Mouse (Mus musculus): ENCODE results near the gene Rsad2.
"Not testable (repeated sequence)": the region's sequence is repeated elsewhere in the genome, so short reads cannot be mapped to it uniquely, and the experiment has no call there.

Rsad2 gene

DNA sequence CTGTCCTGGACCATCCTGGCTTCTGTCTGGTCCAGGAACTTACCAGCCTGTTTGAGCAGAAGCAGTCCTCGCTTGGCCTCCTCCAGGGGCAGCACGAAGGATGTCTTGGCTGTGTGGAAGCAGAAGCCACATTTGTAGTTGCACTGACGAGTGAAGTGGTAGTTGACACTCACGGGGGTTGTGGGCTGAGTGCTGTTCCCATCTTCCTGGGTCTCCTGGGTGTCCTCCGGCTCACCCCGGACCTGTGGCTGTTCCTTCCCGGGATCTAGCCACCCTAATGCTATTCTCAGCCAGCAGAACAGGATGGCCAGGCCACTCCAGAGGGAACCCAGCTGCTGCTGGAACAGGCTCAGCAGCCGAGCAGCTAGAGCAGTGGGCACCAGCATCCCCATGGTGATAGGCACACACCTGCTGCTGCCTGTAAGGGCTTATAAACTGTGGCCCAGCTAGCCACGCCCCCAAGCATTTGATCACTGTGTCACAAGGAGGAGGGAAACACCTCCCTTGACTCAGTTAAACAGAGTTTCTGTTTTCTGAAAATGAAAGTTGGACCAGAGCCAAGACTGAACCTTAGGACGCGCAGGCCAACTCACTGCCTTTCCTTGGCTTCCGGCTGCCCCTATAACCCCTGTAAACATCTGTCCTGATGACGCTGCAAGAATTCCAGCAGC is at the start of gene Rsad2:
TSS of gene Rsad2 (minus strand) at position 425 of the 671 bp plus-strand sequence.
- peak; percentile 24 for DNase-seq (ENCODE audit: low spot score)

DNA sequence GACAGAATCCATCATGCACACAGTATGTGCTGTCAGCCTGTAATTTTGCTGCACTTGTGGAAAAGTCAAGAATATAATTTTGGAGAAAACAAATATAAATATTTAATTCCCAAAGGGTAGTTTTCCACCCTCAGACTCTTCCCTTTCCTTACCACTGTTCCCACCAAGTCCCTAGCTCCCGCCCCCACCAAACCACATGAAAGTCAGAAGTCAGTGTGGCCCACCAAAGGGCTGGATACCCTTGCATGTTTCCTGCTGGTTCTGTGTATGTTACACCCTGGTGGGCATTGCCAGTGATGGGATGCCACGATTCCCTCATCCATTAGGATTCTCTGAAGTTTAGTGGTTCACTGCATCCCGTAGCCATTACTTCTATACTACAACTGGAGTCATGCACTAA is 44.8 kb upstream of the Rsad2 start:
- no peak for DNase-seq (ENCODE audit: low spot score)

DNA sequence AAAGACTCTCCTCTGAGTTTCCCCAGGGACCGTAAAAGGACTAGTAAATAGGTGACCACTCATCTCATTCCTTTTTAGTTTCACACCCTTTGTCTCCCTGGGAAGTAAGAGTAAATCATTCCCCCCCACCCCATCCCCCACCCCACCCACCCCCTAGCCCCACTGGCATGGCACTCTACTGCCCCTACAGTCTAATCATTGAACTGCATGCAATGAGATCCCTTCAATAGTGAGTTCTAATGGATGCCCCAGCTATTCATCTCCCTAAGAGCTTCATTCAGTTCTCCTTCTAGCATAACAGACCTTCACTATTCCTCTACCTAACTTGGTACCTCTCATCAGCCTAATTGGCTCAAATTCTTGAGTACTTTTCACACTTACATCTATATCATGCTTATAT is 33.7 kb upstream of the Rsad2 start:
- DNase-seq (ENCODE audit: low spot score), result no peak

DNA sequence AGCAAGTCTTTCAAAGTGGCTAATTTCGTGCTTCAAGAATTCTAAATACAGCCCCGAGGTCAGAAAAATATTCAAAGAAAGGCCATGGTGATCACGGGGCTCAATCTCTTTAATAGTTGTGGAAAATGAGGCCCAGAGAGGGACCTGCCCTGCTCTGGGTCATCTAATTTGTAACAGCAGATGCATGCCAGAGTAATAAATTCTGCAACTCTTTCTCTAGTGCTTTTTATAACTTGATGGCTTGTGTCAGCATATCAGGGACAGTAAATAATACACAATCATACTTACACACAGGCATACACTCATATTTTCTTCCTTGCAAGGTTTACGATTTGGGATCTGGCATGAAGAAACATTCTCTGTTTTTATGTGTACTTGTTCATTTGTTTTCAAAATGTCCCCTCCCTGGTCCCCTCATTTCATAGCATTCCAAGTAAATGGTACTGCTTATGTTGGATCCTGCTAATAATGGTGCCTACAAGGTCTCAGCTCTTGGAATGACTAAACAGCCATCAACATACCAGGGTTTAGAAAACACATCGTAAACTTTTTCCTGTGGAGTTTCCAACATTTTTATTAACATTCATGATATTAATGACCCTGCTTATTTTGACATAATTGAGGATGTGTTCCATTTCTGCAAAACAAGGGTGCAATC is 32.5 kb upstream of the Rsad2 start:
- DNase-seq (ENCODE audit: low spot score), result no peak

DNA sequence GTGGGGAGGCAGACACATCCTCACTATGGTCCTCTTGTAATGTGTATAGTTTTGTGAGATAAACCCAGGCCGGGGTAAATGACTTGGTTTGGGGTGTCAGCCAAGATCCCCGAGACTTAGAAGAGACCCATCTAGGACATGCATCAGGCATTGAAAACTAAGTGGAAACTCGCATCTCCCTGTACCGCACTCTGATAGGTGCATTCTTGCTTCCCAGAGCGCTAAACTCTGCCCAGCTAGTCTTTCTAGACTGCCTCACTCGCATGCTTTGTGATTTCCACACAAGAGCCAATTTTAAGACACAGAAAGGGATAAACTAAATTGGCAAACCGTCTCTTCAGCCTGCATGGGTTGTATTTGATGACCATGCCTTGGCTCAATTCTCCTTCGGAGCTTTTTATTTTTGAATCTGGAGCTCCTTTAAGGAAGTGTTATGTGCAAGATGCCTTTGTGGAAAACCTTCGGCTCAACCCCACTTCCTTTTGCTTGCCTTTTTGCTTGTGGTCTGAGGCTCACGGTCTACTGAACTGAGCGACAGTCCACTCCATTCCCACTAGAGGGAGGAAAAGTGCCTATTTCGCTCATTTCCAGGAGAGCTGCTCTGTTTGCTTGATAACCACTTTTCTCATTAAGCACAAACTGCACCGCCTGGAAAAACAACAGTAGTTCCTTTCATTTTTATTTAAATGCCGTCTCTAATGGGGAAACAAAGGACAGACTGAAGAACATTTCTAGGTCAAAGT is 31.8 kb upstream of the Rsad2 start:
- peak; percentile 44 for DNase-seq (ENCODE audit: low spot score)

DNA sequence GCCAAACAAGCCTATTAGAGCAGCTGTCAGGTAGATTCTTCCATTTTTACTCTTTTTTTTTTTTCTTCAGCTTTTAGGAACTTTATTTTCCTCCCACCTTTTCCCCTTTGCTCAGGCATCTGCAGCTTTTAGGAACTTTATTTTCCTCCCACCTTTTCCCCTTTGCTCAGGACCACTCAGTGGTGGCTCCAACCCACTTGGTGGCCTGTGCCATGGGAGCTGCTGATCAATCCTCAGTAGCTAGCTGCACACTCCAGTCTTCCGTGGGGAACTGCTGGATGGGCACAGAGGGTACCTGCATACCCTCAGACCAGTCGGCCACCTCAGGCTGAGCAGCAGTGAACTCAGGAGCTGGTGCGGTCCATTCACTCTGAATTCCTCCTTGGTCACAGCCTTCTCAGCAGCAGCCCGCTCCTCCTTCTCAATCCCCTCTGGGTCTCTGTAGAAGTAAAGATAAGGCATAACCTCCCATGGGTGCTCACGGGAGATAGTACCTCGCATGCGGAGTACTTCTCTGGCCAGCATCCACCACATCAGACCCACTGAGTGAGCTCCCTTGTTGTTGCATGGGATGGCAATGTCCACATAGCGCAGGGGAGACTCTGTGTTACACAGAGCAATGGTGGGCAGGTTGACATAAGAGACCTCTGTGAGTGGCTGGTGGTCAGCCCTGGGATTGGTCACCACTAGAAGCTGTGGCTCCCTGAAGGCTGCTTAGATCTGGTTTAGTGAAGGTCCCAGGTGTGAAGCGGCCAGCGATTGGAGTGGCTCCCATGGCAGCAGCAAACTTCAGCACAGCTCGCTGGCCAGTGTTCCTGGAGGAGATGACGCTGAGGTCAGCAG is 29.7 kb upstream of the Rsad2 start:
- DNase-seq (ENCODE audit: low spot score), result not testable (repeated sequence)

DNA sequence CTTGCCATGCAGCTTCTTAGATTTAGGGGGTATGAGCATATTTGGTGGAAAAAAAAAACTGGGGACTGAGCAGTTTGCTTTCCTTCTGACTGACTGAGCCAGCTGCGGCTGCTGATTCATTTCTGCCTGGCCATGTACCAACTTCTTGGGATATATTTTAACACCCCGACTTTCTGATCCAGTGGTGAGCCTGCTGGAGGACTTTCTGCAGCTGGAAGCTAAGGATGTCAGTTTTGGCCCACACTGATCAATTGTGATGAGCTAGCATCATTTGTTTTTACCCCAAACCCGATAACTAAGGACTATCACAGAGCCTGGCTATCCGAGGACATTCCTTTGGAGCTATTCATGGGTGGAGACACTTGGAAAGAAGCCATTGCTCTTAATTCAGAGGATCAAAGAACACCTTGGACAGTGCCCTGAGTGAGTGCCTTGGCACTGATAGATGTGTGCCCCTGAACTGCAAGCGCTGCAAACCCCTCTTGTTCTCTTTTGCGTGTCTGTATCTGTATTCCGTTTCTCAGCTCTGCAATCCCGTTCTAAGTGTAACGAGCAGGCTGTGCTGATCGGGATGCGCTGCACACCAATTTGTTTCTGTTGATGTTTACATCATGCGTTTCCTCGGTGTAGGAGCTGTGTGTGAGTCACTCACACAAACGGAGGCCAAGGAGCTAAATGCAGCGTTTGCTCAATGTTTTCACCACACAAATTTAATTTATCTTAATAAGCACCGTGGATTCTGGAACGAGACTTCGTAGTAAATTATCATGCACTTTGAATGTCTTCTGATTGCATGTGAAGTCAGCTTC is 22.1 kb upstream of the Rsad2 start:
- no peak for DNase-seq (ENCODE audit: low spot score)

DNA sequence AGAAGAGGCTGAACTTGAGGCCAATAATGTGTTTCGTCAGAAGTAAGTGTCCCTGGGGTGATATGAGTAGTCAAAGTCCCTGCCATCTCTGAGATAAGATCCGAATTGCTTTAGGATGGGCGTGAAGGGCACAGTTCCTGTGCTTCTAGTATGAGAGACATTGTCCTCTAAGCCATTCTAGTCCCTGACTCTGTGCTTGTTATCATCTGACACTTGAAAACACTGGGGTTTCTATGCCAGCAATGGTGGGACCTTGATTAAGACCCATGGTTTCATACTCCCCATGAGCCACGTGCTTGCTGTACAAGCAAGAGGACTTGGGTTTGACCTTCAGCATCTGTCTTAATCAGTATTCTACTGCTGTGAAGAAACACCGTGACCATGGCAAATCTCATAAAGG is 20.9 kb upstream of the Rsad2 start:
- DNase-seq (ENCODE audit: low spot score), result no peak

DNA sequence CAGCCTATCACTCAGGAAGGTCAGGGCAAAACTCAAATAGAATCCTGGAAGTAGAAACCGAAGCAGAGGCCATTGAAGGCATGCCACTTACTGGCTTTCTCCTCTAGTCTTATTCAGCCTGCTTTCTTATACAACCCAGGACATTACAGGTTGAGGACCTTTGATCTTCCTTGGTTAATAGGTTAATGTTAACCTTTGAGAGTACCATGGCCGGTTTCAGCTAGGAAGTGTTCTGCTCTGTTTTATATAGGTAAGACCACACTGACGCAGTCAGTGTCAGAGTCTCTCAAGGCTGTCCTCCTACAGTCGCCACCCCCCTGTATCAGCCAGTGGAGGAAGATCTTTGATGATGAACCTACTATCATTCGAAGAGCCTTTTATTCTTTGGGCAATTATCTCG is 17.5 kb upstream of the Rsad2 start:
- no peak for DNase-seq (ENCODE audit: low spot score)

DNA sequence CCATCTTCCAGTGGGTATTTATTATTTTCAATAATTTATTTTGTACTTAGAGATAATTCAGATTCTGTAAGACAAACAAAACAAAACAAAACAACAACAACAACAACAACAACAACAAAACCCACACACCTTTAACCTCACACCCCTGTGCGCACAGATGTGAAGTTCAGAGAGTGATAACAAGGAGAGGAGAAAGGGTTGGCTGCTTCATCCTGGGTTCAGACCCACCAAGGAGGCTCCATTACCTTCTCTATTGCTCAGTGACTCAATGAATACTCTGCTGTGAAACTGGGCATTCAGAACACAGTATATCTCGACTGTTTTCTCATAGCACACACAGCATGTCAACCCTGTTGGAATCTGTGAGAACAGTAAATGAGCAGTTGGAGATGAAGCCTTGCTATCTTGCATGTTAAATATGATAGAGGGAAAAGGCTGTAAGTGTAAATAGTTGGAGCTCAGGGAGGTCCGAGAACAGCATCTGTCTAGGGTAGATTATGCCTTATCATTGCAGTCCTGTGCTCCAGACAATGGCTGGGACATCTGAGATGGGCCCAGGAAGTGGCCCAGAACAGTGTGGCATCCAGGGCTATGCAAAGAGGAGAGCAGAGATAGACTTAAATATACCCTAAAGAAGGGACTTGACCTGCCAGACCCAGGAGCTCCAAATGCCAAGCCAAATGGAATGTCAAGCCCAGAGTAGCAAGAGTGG is 16.7 kb upstream of the Rsad2 start:
- DNase-seq (ENCODE audit: low spot score), result no peak

DNA sequence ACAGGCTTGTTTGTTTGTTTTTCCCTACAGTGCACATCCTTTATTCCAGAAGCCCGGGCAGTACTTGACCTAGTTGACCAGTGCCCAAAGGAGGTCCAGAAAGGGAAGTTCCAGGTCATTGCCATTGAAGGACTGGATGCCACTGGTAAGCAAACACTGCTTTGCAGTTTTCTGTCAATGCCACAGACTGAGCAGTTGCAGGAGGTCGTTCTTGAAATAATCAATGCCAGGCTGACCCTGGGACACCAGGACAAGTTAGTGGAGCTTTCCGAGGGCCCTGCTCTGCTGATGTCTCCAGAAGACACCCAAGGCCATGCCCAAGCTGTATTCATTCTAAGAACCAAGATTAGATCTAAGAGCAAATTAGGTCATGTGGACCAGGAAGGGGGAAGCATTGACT is 15.1 kb upstream of the Rsad2 start:
- DNase-seq (ENCODE audit: low spot score), result no peak

DNA sequence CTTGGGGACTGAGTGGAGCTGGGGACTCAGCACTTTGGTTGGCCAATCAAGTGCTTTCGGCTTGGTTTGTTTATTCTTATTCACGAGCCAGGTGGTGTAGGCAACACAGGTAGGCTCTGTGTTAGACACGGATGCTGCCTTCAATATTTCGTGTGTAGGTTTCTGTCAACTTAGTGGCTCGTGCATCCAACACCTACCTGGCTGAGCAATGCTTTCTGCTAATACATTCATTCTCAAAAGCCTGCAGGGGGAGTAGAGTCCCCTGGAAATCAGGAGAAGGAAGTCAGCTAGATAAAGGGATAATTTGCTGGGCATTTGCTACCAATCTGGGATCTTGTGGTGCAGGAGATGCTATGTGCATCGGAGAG is 13.8 kb upstream of the Rsad2 start:
- DNase-seq (ENCODE audit: low spot score), result no peak

DNA sequence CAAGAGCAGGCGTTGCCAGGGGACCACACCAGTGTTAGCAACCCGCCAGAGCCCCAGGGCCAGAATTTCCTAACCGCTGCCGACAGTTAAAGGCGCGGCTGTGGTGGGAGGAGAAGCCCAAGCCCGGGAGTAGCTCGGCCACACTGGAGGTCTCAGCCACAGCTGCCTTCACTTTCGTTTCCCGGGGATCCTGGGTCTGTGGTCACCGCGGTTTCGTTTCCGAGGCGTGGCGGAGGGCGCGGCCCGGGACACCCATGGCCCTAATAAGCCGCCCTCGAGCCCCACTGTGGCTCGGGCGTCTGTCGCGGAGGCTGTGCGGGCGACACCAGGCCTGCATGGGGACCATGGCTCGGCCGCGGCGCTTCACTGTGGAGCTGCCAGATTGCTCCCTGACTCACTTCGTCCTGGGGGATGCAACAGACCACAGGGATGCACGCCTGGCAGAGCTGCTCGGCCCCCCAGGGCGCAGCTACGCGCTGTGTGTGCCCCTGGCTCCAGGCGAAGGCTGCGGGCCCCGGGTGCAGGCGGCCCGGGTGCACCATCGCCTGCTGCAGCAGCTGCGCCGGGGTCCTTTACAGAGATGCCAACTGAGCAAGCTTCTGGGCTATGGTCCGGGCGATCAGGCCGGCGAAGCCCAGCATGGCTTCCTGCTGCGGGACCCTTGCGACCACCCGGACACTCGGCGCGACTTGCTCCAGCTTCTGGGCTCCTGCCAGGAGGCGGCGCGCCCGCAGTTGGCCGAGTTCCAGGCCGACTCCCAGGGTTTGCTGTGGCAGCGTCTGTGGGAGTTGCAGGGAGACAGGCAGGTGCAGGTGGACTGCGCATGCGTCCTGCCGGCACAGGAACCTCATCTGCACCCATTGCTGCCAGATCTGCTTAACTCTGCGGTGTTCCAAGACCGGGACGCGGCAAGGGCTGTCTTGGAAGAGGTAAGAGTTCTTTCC is 13.1 kb upstream of the Rsad2 start, which contains the start of gene Cmpk2:
TSS of gene Cmpk2 (plus strand) at position 107 of the 944 bp plus-strand sequence.
- DNase-seq (ENCODE audit: low spot score), result peak; percentile 86

DNA sequence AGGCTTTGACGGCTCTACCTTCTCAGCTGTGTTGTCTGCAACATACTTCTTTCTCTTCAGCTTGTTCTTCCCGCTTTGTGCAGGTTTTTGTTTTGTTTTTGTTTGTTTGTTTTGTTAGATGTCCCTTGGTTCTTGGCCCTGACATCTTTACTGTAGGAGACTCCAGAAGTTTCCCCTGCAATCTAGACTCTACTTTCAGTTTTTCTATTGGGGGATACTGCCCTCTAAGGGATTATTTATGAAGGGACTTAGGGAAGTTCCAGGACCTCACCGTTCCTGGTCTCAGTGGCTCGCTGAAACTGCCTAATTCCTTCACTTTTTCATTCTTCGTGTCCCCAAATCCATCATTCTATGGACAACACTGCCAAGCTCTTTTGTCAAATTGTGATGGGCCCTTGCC is 9.3 kb upstream of the Rsad2 start:
- DNase-seq (ENCODE audit: low spot score), result no peak

DNA sequence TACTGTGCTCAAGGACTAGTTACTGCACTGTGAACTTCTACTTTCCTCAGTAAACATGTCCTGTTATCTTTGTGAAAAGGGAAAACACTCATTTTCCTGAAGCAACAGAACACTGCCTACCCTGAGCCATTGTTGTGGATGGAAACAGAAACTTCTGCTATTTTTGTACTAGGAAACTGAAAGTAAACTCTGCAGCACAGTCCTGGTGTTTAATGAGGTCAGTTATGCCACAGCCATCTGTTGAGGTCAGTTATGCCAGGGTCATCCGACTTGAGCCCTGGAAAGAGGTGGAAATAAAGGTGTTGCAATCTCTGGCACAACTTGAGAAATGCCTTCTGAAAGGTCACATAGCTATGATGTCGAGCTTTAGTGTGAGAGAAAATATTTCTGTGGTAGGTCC is 3.8 kb upstream of the Rsad2 start:
- DNase-seq (ENCODE audit: low spot score), result no peak

DNA sequence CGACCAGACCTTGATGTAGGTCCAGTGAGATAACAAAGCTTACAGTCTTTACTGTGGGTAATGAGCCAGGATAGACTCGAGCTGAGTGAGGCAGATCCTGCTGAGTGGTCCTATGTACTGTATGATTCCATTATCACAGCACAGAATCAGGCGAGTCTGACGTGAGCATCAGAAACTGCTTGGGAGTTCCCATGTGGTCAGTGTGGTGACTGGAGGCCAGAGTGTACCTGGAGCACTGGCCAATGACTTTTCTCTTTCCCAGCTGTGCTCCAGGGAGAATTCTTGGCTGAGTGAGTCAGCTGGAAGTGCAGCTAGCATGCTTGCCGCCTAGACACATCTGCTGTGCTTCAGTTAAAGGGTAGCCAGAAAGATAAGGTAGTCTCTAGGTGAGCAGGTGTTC is 1.6 kb downstream of the Rsad2 start:
- DNase-seq (ENCODE audit: low spot score), result no peak

DNA sequence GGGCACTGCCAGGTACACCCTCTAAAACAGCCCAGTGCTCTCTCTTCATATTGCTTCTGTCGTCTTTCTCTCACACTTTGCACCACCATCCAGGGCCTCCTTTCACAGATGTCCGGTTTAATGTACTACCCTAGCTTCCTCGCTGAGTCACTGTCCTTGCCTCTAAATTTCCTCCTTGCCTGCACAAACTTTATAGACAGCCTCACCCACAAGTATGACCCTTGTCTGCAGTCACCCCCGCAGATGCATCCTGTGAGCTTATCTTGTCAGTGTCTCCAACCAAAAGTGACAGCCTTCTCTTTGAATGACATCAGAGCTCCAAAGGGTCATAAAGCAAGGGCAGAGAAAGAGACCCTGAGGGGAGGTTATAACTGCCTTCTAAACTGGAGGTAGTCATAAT is 3.3 kb downstream of the Rsad2 start:
- DNase-seq (ENCODE audit: low spot score), result no peak

DNA sequence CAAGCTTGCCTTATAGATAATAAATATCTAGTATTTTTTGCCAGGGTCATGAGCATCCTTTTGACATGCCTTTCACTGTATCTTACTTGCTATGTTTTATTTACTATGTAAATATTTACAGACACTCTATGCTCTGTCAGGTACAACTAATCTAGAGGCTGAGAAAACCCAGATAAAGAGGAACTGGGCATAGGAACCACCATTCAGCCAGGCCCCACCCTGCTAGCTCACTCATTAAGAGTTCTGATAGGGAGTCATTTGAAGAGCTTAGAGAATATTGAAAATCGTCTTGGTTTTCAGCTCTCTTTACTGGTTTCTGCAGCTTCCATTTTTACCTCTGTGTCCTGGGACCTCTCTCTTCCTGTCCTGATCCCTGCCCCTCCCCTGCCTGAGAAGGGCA is 5.1 kb downstream of the Rsad2 start:
- DNase-seq (ENCODE audit: low spot score), result no peak

DNA sequence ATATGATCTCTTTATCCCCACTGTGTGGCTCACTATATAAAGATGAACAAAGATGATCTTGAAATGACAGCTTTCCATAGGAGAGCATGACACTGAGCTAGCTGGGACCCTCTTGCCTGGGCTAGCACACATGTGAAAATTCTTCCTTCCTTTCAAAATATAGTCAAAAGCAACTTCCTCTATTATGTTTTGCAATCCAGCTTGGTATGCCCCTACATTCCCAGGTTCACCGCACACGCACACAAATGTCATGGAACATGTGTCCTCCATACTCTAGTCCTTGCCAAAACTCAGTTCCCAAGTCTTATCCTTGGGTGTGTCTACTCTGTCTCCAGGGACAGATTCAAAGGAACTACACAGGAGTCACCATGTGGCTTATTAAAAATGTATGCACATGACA is 6.8 kb downstream of the Rsad2 start:
- DNase-seq (ENCODE audit: low spot score), result no peak

Data from layer of hippocampus, adult 11-12 months (tissue).